Mouse (Mus musculus): ENCODE measurements around the gene Pdzrn4. TPM values are rescaled to one million over a fixed set of nuclear protein-coding genes. Genes with fewer than 3 reads are reported as not detected.

Pdzrn4 gene
- polyA plus RNA-seq, 1 experiment from 2014 or later = 1.5 TPM

DNA sequence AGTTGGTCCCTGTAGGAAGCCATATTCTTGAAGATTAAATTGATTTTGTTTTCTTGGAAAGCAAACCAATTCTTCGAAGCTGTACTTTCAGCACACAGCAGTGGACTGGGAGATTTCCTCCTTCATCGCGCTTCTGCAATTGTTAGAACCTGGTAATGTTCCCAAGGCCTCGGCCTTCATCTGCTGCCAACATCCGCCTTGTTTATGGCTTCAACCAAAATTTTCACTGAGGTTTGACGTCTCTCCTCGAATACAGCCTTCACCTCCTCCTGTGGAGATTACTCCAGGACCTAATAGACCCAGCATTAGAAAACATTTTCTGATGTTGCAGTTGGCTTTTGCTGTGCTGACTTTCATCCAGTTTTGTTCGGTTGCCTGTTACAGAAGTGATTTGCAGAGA, 307.5 kb downstream of the Pdzrn4 start:
- no peak for ATAC-seq (ENCODE audit: low read depth)

DNA sequence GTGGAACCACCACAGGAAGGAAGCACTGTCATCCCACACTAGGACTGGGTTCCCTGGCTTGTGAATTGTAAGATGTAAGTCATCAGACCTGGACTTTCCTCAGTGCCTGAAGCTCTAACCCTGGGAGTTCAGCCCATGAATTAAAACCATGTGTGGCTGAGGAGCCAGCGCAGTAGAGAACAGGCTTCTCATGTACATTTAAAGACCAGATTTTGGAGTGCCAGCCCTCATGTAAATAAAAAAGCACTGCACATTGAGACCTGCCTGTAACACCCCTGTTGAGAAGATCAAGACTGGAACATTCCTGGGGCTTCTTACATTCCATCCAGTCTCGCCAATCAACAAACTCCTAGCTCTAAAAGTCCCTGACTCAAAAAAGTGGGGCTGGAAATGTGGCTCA, 342.0 kb downstream of the Pdzrn4 start:
- 53% methylated on average over 2 of the region's 2 CpGs for WGBS
- H3K9me3 ChIP-seq (ENCODE audit: control insufficient read depth, low read length) = no peaks in the 10 kb centered on the region
- H3K27me3 ChIP-seq (ENCODE audit: control insufficient read depth, insufficient read depth, low read depth, low read length) = no peaks in the 10 kb centered on the region
- H3K9ac ChIP-seq (ENCODE audit: low read length) = no peak overlapping the region
- no peaks in the 10 kb centered on the region for H3K36me3 ChIP-seq (ENCODE audit: control insufficient read depth, insufficient read depth, low read length)
- H3K4me3 ChIP-seq (ENCODE audit: low read length) = no peak overlapping the region
- ATAC-seq (ENCODE audit: low read depth) = no peak
- H3K4me2 ChIP-seq (ENCODE audit: low read depth, low read length) = no peak overlapping the region
- H3K4me1 ChIP-seq (replicated peaks; ENCODE audit: control insufficient read depth, insufficient read depth, low read length) = no peaks in the 10 kb centered on the region
- H3K27ac ChIP-seq (ENCODE audit: low read length) = no peak overlapping the region

More for the DNA sequence above, 307.5 kb downstream of the Pdzrn4 start:
- Histone ChIP-seq H3K4me1 (replicated peaks; ENCODE audit: control insufficient read depth, insufficient read depth, low read length) (no peaks in the 10 kb centered on the region), H3K4me2 (ENCODE audit: low read depth, low read length) (no peak overlapping the region), H3K27me3 (ENCODE audit: control insufficient read depth, insufficient read depth, low read depth, low read length) (no peaks in the 10 kb centered on the region), H3K9me3 (ENCODE audit: control insufficient read depth, low read length) (no peaks in the 10 kb centered on the region), H3K4me3 (ENCODE audit: low read length) (no peak overlapping the region), H3K9ac (ENCODE audit: low read length) (no peak overlapping the region), H3K27ac (ENCODE audit: low read length) (no peak overlapping the region), H3K36me3 (ENCODE audit: control insufficient read depth, insufficient read depth, low read length) (no peaks in the 10 kb centered on the region)
- 63% methylated on average over 8 of the region's 8 CpGs for WGBS

DNA sequence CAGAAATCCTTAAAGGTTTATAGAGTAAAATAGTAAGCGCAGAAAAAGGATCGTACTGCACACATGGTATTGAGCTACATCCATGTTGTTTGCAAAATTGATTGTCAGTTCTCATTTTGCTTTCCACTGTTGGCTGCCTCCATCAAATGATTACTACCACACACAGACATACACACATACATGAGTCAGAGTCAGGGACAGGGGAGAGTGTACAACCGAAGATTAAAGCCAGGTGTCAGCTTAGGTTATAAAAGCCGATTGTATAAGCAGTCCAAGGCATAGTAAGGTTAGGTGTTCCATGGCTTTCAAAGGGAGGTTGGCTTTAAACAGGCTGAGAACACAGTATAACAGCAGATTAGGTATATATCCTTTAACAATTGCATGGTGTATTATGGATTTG, 343.2 kb downstream of the Pdzrn4 start:
- H3K36me3 ChIP-seq (ENCODE audit: control insufficient read depth, insufficient read depth, low read length) = no peaks in the 10 kb centered on the region
- H3K4me2 ChIP-seq (ENCODE audit: low read depth, low read length) = no peak overlapping the region
- no peak for ATAC-seq (ENCODE audit: low read depth)
- no peak overlapping the region for H3K4me3 ChIP-seq (ENCODE audit: low read length)
- no peaks in the 10 kb centered on the region for H3K27me3 ChIP-seq (ENCODE audit: control insufficient read depth, insufficient read depth, low read depth, low read length)
- no peaks in the 10 kb centered on the region for H3K9me3 ChIP-seq (ENCODE audit: control insufficient read depth, low read length)
- no peak overlapping the region for H3K27ac ChIP-seq (ENCODE audit: low read length)
- H3K9ac ChIP-seq (ENCODE audit: low read length) = no peak overlapping the region
- no peaks in the 10 kb centered on the region for H3K4me1 ChIP-seq (replicated peaks; ENCODE audit: control insufficient read depth, insufficient read depth, low read length)
- 90% methylated on average over 4 of the region's 4 CpGs for WGBS

- 75% methylated on average over 6 of the region's 6 CpGs for WGBS
- no peak for ATAC-seq (ENCODE audit: low read depth)
- H3K27me3 ChIP-seq (ENCODE audit: control insufficient read depth, insufficient read depth, low read depth, low read length) = no peaks in the 10 kb centered on the region
- H3K4me2 ChIP-seq (ENCODE audit: low read depth, low read length) = no peak overlapping the region
- no peak overlapping the region for H3K4me3 ChIP-seq (ENCODE audit: low read length)
- H3K9ac ChIP-seq (ENCODE audit: low read length) = no peak overlapping the region
- no peaks in the 10 kb centered on the region for H3K4me1 ChIP-seq (replicated peaks; ENCODE audit: control insufficient read depth, insufficient read depth, low read length)
- no peaks in the 10 kb centered on the region for H3K36me3 ChIP-seq (ENCODE audit: control insufficient read depth, insufficient read depth, low read length)
- no peak overlapping the region for H3K27ac ChIP-seq (ENCODE audit: low read length)
- H3K9me3 ChIP-seq (ENCODE audit: control insufficient read depth, low read length) = no peaks in the 10 kb centered on the region
Measured at GRCm38 (mm10) chr15:92743624-92744023, 346.9 kb downstream of the Pdzrn4 start.

DNA sequence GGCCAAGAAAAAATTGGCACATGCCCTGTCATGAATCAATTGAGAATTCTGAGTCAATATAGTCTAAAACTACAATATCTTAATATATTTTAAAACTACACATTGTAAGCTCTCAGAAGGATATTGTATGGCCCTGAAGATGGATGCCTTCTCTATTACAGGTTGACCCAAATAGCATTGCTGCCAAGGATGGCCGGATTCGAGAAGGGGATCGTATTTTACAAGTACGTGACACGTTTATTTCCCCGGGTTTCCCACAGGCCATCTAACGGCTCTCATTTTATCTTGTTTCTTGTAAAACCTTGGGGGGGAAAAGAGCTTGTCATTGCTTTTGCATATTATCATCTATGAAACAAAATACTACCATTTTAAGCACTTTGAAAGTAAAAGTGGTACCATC, 349.4 kb downstream of the Pdzrn4 start:
- no peaks in the 10 kb centered on the region for H3K9me3 ChIP-seq (ENCODE audit: control insufficient read depth, low read length)
- no peaks in the 10 kb centered on the region for H3K27me3 ChIP-seq (ENCODE audit: control insufficient read depth, insufficient read depth, low read depth, low read length)
- no peak overlapping the region for H3K4me2 ChIP-seq (ENCODE audit: low read depth, low read length)
- H3K4me1 ChIP-seq (replicated peaks; ENCODE audit: control insufficient read depth, insufficient read depth, low read length) = no peaks in the 10 kb centered on the region
- no peak overlapping the region for H3K9ac ChIP-seq (ENCODE audit: low read length)
- WGBS = 78% methylated on average over 7 of the region's 7 CpGs
- H3K36me3 ChIP-seq (ENCODE audit: control insufficient read depth, insufficient read depth, low read length) = no peaks in the 10 kb centered on the region
- no peak for ATAC-seq (ENCODE audit: low read depth)
- H3K4me3 ChIP-seq (ENCODE audit: low read length) = no peak overlapping the region
- no peak overlapping the region for H3K27ac ChIP-seq (ENCODE audit: low read length)

- H3K4me2 ChIP-seq (ENCODE audit: low read depth, low read length) = peak overlapping the region; percentile 45
- no peaks in the 10 kb centered on the region for H3K36me3 ChIP-seq (ENCODE audit: control insufficient read depth, insufficient read depth, low read length)
- H3K9me3 ChIP-seq (ENCODE audit: control insufficient read depth, low read length) = no peaks in the 10 kb centered on the region
- 0 out of 2 replicates have a peak, but pooled peaks have one; percentile 49 for ATAC-seq (ENCODE audit: low read depth)
- no peaks in the 10 kb centered on the region for H3K4me1 ChIP-seq (replicated peaks; ENCODE audit: control insufficient read depth, insufficient read depth, low read length)
- H3K27ac ChIP-seq (ENCODE audit: low read length) = no peak overlapping the region
- H3K4me3 ChIP-seq (ENCODE audit: low read length) = no peak overlapping the region
- H3K27me3 ChIP-seq (ENCODE audit: control insufficient read depth, insufficient read depth, low read depth, low read length) = no peaks in the 10 kb centered on the region
- 57% methylated on average over 17 of the region's 17 CpGs for WGBS
- no peak overlapping the region for H3K9ac ChIP-seq (ENCODE audit: low read length)
Measured at GRCm38 (mm10) chr15:92752167-92752566, 355.5 kb downstream of the Pdzrn4 start.

DNA sequence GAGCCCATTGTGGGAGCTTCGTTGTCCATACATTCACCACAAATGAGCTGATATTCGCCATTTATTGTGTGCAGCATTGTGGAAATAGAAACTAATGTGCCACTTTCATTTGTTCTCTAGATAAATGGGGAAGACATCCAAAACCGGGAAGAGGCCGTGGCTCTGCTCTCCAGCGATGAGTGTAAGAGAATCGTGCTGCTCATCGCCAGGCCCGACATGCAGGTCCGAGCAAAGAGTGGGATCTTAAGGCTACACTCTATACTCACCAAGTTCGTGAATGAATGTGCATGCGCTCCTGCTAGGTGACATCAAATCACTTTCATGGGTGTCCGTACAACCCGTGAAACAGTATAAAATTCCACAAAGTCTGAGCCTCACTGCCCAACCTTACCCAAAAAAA, 355.9 kb downstream of the Pdzrn4 start:
- 78% methylated on average over 13 of the region's 13 CpGs for WGBS
- no peaks in the 10 kb centered on the region for H3K36me3 ChIP-seq (ENCODE audit: control insufficient read depth, insufficient read depth, low read length)
- no peak overlapping the region for H3K4me3 ChIP-seq (ENCODE audit: low read length)
- H3K9me3 ChIP-seq (ENCODE audit: control insufficient read depth, low read length) = no peaks in the 10 kb centered on the region
- H3K9ac ChIP-seq (ENCODE audit: low read length) = no peak overlapping the region
- H3K27me3 ChIP-seq (ENCODE audit: control insufficient read depth, insufficient read depth, low read depth, low read length) = no peaks in the 10 kb centered on the region
- no peak for ATAC-seq (ENCODE audit: low read depth)
- no peak overlapping the region for H3K27ac ChIP-seq (ENCODE audit: low read length)
- no peaks in the 10 kb centered on the region for H3K4me1 ChIP-seq (replicated peaks; ENCODE audit: control insufficient read depth, insufficient read depth, low read length)
- peak overlapping the region; percentile 45 for H3K4me2 ChIP-seq (ENCODE audit: low read depth, low read length)

DNA sequence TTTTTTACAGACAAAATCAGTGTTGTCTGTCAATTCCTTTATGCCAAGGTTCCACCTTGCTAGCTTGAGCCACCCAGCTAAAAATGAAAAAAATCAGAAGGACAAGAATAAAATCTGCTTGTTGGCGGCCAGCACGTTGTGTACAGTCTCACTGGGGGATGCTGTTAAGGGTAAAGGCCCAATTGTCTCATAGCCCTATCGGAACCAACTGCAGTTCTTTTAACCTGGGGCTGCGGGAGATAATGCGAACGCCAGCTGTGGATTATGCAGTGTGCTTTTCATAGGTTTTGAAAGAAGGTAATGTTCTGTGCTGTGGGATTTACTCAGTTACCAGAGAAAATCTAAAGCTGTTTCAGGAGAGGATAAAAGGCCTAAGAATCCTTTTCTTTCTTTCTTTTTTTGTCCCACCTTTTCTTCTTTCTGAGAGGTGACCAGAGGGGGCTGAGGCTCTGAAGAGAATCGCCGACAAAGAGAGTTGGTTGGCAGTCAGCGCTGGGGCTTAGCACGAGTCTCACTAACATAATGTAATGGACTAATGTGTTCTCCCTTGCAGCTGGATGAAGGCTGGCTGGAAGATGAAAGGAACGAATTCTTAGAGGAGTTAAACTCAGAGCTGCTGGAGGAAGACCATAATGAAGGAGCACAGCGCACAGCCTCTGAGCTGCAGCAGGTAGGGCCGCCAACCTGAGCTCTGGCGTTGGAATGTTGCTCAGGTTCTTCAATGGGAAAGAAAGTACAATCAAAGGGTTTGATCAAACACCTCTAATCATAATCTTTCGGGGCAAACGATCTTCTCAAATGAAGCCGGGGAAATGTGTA, 360.6 kb downstream of the Pdzrn4 start:
- H3K27me3 ChIP-seq (ENCODE audit: control insufficient read depth, insufficient read depth, low read depth, low read length) = no peaks in the 10 kb centered on the region
- no peak for ATAC-seq (ENCODE audit: low read depth)

GRCm38 (mm10) chr15:92759001-92759400, 362.3 kb downstream of the Pdzrn4 start:
- WGBS = 45% methylated on average over 8 of the region's 8 CpGs
- Histone ChIP-seq H3K36me3 (ENCODE audit: control insufficient read depth, insufficient read depth, low read length) (no peaks in the 10 kb centered on the region), H3K4me1 (replicated peaks; ENCODE audit: control insufficient read depth, insufficient read depth, low read length) (no peaks in the 10 kb centered on the region), H3K4me3 (ENCODE audit: low read length) (no peak overlapping the region), H3K9ac (ENCODE audit: low read length) (no peak overlapping the region), H3K4me2 (ENCODE audit: low read depth, low read length) (no peak overlapping the region), H3K9me3 (ENCODE audit: control insufficient read depth, low read length) (no peaks in the 10 kb centered on the region), H3K27me3 (ENCODE audit: control insufficient read depth, insufficient read depth, low read depth, low read length) (no peaks in the 10 kb centered on the region), H3K27ac (ENCODE audit: low read length) (no peak overlapping the region)
- ATAC-seq (ENCODE audit: low read depth) = no peak

More for the DNA sequence above, 360.6 kb downstream of the Pdzrn4 start:
- Histone ChIP-seq H3K4me2 (ENCODE audit: low read depth, low read length) (no peak overlapping the region), H3K36me3 (ENCODE audit: control insufficient read depth, insufficient read depth, low read length) (no peaks in the 10 kb centered on the region), H3K4me3 (ENCODE audit: low read length) (no peak overlapping the region), H3K4me1 (replicated peaks; ENCODE audit: control insufficient read depth, insufficient read depth, low read length) (no peaks in the 10 kb centered on the region), H3K9me3 (ENCODE audit: control insufficient read depth, low read length) (no peaks in the 10 kb centered on the region), H3K9ac (ENCODE audit: low read length) (no peak overlapping the region), H3K27ac (ENCODE audit: low read length) (no peak overlapping the region)
- 64% methylated on average over 17 of the region's 17 CpGs for WGBS

Measured in lung, embryonic 16.5 days (tissue).